Mouse (Mus musculus): ENCODE measurements around the gene Mmgt2. TPM values are rescaled to one million over a fixed set of nuclear protein-coding genes. Genes with fewer than 3 reads are reported as not detected.

Gene Mmgt2
- polyA plus RNA-seq, 1 experiment from 2014 or later: 22.3 TPM

DNA sequence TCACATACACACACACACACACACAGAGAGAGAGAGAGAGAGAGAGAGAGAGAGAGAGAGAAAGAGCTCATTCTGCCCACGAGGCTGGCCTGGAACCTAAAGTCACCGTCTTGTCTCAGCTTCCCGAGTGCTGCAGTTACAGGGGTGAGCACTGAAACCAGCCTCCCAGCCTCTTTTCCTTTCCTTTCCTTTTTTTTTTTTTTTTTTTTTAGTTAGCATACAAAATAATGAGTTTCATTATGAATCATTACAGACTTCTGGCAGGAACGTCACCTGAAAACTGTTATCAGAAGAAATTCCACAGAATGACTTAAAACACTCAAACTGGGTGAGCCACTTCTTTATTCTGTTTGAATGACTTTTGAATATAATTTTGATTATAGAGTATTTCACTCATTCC lies 31.5 kb downstream of the Mmgt2 start:
- 44% methylated on average over 4 of the region's 4 CpGs for WGBS
- no peaks in the 10 kb centered on the region for H3K27me3 ChIP-seq (replicated peaks; ENCODE audit: insufficient read depth, low read length)
- no peaks in the 10 kb centered on the region for H3K9me3 ChIP-seq (ENCODE audit: low read length)
- DNase-seq (ENCODE audit: low spot score) (peak; percentile 28), ATAC-seq (no peak)
- no peak overlapping the region for H3K4me2 ChIP-seq (replicated peaks; ENCODE audit: low read depth, low read length)
- no peak overlapping the region for H3K4me3 ChIP-seq (ENCODE audit: low read depth, low read length)
- no peak overlapping the region for H3K9ac ChIP-seq (replicated peaks; ENCODE audit: low read depth)
- H3K4me1 ChIP-seq (ENCODE audit: insufficient read depth, low read depth, low read length): no peaks in the 10 kb centered on the region
- no peaks in the 10 kb centered on the region for H3K36me3 ChIP-seq (ENCODE audit: insufficient read depth, low read length)
- H3K27ac ChIP-seq (ENCODE audit: low read length): no peak overlapping the region
- TF ChIP-seq EP300 (IDR thresholded peaks at IDR 0.05) (no peak), CTCF (IDR thresholded peaks at IDR 0.05) (no peak)

DNA sequence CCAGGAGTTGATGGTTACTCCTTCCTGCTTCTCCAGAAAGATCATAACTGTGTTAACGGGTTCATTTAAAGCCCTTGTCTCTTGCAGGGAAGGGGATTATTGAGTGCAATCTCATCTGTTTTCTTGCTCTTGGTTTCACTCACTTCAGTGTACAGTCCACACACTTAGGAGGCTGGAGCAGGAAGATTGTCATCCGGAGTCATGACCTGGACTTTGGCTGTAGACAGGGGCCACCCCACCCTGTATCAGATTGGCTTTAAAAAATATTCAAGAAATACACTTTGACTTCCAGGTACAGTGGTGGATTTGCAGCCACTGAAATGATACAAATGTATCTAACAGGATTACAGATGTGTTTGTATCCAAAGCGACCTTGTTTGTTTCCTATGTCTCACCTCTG lies 43.1 kb downstream of the Mmgt2 start:
- DNase-seq (ENCODE audit: low spot score) (no peak), ATAC-seq (no peak)
- Histone ChIP-seq H3K4me1 (ENCODE audit: insufficient read depth, low read depth, low read length) (no peaks in the 10 kb centered on the region), H3K9me3 (ENCODE audit: low read length) (no peaks in the 10 kb centered on the region), H3K27ac (ENCODE audit: low read length) (no peak overlapping the region), H3K4me2 (replicated peaks; ENCODE audit: low read depth, low read length) (no peak overlapping the region), H3K9ac (replicated peaks; ENCODE audit: low read depth) (no peak overlapping the region), H3K27me3 (replicated peaks; ENCODE audit: insufficient read depth, low read length) (no peaks in the 10 kb centered on the region), H3K4me3 (ENCODE audit: low read depth, low read length) (no peak overlapping the region), H3K36me3 (ENCODE audit: insufficient read depth, low read length) (no peaks in the 10 kb centered on the region)
- WGBS: 85% methylated on average over 3 of the region's 3 CpGs
- TF ChIP-seq CTCF (IDR thresholded peaks at IDR 0.05): no peak
- TF ChIP-seq EP300 (IDR thresholded peaks at IDR 0.05): no peak

DNA sequence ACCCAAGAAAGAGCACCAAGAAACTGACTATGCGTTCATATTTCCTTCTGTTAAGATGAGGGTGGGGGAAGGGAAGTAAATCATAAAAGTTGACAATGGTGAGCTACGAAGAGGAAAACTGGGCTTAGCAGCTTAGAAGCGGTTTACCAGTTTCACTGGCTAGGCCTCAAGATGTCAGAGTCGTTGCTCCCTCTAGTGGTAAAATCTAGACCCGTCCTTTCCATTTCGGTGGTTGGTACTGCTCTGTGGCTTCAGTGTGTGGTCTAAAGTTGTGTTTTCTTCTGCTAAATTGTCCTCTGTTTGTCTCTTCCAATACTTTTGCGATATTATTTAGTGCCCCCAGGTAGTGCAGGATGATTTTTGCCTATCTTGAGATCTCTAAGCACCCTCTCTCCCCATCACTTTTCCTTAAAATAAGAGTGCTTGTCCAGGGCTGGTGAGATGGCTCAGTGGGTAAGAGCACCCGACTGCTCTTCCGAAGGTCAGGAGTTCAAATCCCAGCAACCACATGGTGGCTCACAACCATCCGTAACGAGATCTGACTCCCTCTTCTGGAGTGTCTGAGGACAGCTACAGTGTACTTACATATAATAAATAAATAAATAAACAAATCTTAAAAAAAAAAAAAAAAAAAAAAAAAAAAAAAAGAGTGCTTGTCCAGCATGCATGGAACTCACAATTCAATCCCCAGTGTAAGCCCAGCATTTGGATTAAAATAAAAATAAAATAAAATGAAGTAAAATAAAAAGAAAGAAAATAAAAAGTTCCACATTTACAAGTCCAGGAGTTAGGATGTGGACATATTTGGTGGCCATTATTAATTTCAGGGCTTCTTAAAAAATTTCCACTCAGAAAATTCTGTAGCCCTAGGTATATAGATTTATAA lies 45.1 kb downstream of the Mmgt2 start:
- Histone ChIP-seq H3K9ac (replicated peaks; ENCODE audit: low read depth) (no peak overlapping the region), H3K27me3 (replicated peaks; ENCODE audit: insufficient read depth, low read length) (no peaks in the 10 kb centered on the region), H3K4me2 (replicated peaks; ENCODE audit: low read depth, low read length) (no peak overlapping the region), H3K4me1 (ENCODE audit: insufficient read depth, low read depth, low read length) (no peaks in the 10 kb centered on the region), H3K4me3 (ENCODE audit: low read depth, low read length) (no peak overlapping the region), H3K27ac (ENCODE audit: low read length) (no peak overlapping the region), H3K9me3 (ENCODE audit: low read length) (no peaks in the 10 kb centered on the region), H3K36me3 (ENCODE audit: insufficient read depth, low read length) (no peaks in the 10 kb centered on the region)
- peak; percentile 80 for TF ChIP-seq CTCF (IDR thresholded peaks at IDR 0.05)
- TF ChIP-seq EP300 (IDR thresholded peaks at IDR 0.05): no peak
- 22% methylated on average over 9 of the region's 11 CpGs for WGBS
- ATAC-seq (peak; percentile 75), DNase-seq (ENCODE audit: low spot score) (peak; percentile 80)

DNA sequence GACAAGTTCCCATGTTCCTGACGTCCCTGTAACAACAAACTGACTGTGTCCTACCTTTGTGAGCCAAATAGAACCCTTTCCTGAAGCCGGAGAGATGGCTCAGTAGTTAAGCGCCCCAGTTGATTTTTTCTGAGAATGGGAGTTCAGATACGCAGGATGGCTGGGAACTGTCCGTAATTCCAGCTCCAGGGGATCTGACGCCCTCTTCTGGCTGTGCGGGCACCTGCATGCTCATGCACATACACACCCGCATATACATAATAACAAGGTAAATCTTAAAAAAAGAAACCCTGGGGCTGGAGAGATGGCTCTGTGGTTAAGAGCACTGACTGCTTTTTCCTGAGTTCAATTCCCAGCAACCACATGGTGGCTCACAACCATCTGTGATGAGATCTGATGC lies 46.7 kb downstream of the Mmgt2 start:
- Histone ChIP-seq H3K27me3 (replicated peaks; ENCODE audit: insufficient read depth, low read length) (no peaks in the 10 kb centered on the region), H3K36me3 (ENCODE audit: insufficient read depth, low read length) (no peaks in the 10 kb centered on the region; the same call in 1 of the 2 replicates), H3K27ac (ENCODE audit: low read length) (no peak overlapping the region), H3K4me1 (ENCODE audit: insufficient read depth, low read depth, low read length) (no peaks in the 10 kb centered on the region), H3K9ac (replicated peaks; ENCODE audit: low read depth) (no peak overlapping the region), H3K4me2 (replicated peaks; ENCODE audit: low read depth, low read length) (no peak overlapping the region), H3K9me3 (ENCODE audit: low read length) (no peaks in the 10 kb centered on the region), H3K4me3 (ENCODE audit: low read depth, low read length) (no peak overlapping the region)
- WGBS: 91% methylated on average over 8 of the region's 8 CpGs
- TF ChIP-seq EP300 (IDR thresholded peaks at IDR 0.05) (no peak), CTCF (IDR thresholded peaks at IDR 0.05) (no peak)
- no peak for DNase-seq (ENCODE audit: low spot score)
- no peak for ATAC-seq

DNA sequence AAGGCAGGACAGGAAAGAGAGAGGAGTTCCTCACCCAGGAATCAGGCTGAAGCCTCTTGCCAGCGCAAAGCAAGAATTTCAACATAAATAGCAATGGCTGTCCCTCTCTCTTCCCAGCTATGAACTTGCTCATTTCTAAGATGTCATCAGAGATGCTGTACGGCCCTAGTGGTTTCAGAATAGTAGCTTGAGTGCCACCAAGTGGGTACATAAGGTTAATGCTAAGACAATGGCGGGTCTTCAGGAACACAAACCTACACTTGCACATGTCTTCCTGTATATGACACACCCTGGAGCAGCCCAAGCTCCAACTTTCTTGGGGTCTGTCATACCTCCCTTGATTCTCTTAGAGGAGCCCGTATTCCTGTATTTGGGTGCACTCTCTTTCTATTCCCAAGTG lies 51.3 kb downstream of the Mmgt2 start:
- Histone ChIP-seq H3K9ac (replicated peaks; ENCODE audit: low read depth) (no peak overlapping the region), H3K4me3 (ENCODE audit: low read depth, low read length) (no peak overlapping the region), H3K36me3 (ENCODE audit: insufficient read depth, low read length) (no peaks in the 10 kb centered on the region; the same call in 1 of the 2 replicates), H3K9me3 (ENCODE audit: low read length) (no peaks in the 10 kb centered on the region), H3K4me1 (ENCODE audit: insufficient read depth, low read depth, low read length) (no peaks in the 10 kb centered on the region), H3K4me2 (replicated peaks; ENCODE audit: low read depth, low read length) (no peak overlapping the region), H3K27ac (ENCODE audit: low read length) (no peak overlapping the region), H3K27me3 (replicated peaks; ENCODE audit: insufficient read depth, low read length) (no peaks in the 10 kb centered on the region)
- DNase-seq (ENCODE audit: low spot score): peak; percentile 21
- TF ChIP-seq CTCF (IDR thresholded peaks at IDR 0.05) (peak; percentile 21), EP300 (IDR thresholded peaks at IDR 0.05) (no peak)
- ATAC-seq: no peak
- 54% methylated on average over 4 of the region's 4 CpGs for WGBS

DNA sequence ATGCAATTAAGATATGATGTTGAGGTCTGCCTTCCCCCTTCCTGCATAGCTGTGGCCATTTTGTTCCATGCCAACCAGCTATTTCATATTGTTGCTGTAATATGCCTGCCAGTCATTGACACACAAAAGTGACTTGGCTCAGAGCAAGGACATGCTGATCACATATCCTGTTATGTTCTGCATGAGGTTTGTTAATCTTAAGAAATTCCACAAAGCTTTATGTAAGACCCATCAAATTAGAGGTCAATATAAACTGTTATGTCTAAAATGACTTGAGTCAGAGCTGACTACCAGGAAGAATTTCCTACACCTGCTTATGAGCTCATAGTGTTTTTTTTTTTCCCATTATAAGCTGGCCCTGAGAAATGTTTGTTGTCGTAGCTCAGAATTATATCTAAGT lies 52.8 kb downstream of the Mmgt2 start:
- peak; percentile 20 for DNase-seq (ENCODE audit: low spot score)
- Histone ChIP-seq H3K9me3 (ENCODE audit: low read length) (no peaks in the 10 kb centered on the region), H3K36me3 (ENCODE audit: insufficient read depth, low read length) (no peaks in the 10 kb centered on the region; the same call in 1 of the 2 replicates), H3K4me2 (replicated peaks; ENCODE audit: low read depth, low read length) (no peak overlapping the region), H3K9ac (replicated peaks; ENCODE audit: low read depth) (no peak overlapping the region), H3K27me3 (replicated peaks; ENCODE audit: insufficient read depth, low read length) (no peaks in the 10 kb centered on the region), H3K4me3 (ENCODE audit: low read depth, low read length) (no peak overlapping the region), H3K27ac (ENCODE audit: low read length) (no peak overlapping the region), H3K4me1 (ENCODE audit: insufficient read depth, low read depth, low read length) (no peaks in the 10 kb centered on the region)
- peak; percentile 57 for ATAC-seq
- TF ChIP-seq EP300 (IDR thresholded peaks at IDR 0.05): peak; percentile 65
- TF ChIP-seq CTCF (IDR thresholded peaks at IDR 0.05): no peak
- 38% methylated on average over 1 of the region's 1 CpGs for WGBS

Measured in lung, postnatal 0 days (tissue).